Mouse (Mus musculus): ENCODE results near the gene Gm10591. TPM values are rescaled to one million over a fixed set of nuclear protein-coding genes. Genes with fewer than 3 reads are reported as not detected.

The Gm10591 gene
- not detected for polyA plus RNA-seq (2017; shearing (Covaris generic))

DNA sequence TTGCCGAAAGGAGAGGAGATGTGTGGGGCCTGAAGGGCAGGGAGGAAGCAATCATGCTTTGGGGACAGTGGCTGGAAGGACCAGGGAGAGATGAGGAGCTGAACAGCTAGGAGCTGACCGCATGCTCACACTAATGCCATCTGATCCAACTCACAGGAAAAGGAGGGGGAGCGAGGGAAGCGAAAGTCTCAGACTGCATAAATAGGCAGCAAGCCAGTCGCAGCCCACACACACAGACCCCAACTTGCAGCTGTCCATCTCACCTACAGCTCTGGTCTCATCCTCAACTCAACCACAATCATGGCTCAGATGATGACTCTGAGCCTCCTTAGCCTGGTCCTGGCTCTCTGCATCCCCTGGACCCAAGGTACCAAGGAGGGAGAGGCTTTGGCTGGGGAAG, at the start of gene Gm10591:
Gene Gm10591, plus strand, starts transcription at position 301 of the 400 bp plus-strand sequence.

DNA sequence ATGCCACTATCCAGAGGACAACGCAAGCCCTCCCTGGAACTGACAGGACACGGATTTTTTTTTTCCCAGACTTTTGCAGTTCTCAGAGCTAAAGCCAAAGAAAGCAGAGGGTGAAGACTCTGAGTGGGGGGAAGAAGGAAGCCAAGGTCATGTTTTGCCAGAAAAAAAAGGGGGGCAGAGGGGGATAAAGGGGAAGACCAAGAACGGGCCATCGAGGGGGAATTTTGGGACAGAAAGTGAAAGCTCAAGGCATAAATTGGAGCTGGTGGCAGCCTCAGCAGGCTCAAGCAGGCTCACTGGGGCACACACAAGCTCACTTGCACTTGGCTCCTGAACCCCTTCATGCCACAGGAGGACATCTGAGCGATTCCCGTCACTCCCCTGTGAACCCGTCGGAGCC, 17.4 kb downstream of the Gm10591 start, which contains the start of gene Gm2564:
Gene Gm2564, plus strand, starts transcription at position 301 of the 400 bp plus-strand sequence.

DNA sequence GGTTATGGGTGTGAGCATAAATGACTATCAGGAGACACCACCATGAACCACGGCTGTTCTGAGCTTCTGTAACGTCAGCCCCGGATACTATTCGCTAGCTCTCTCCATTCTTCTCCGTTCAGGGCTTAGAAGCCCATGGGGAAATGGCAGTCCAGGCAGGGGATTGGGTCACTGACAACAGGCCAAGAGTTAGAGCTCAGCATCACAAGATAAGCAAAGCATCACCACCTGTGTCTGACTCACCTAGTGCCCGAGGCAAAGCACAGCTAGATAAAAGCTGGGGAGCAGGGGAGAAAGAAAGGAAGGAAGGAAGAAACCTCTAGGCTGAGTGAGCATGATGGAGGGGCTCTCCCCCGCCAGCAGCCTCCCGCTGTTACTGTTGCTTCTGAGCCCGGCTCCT, 43.0 kb downstream of the Gm10591 start, which contains the start of gene Ccl27b:
Gene Ccl27b, plus strand, starts transcription at position 301 of the 400 bp plus-strand sequence.

DNA sequence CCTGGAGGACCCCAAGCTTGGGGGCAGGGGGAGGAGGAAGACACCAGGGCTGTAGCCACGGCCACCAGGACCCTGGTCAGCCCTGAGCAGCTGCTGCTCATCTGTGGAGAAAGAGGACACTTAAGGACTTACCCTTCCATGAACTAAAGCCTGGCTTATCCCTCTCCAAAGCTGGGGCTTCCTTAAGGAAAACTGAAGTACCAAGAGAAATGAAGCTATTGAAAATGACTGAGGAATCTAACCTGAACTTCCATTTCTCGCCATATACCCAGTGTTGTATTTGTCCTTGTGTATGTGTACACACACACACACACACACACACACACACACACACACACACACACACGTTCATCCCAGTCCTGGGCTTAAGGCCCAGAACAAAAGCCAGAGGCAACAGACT, 49.8 kb downstream of the Gm10591 start, which contains the start of gene Il11ra2:
Gene Il11ra2, minus strand, starts transcription at position 101 of the 400 bp plus-strand sequence.

Other genes with a start within 250 kb of the Gm10591 start
- not detected for gene Gm21586, start 172.8 kb upstream of the Gm10591 start, polyA plus RNA-seq (2017; shearing (Covaris generic))
- not detected for gene Gm2163, start 145.4 kb upstream of the Gm10591 start, polyA plus RNA-seq (2017; shearing (Covaris generic))
- not detected for gene Fam205a2, start 84.0 kb upstream of the Gm10591 start, polyA plus RNA-seq (2017; shearing (Covaris generic))
- not detected for gene Gm2564, start 17.5 kb downstream of the Gm10591 start, polyA plus RNA-seq (2017; shearing (Covaris generic))
- not detected for gene Ccl27b, start 43.1 kb downstream of the Gm10591 start, polyA plus RNA-seq (2017; shearing (Covaris generic))
- gene Il11ra2, start 49.7 kb downstream of the Gm10591 start, polyA plus RNA-seq (2017; shearing (Covaris generic)) = not detected
- not detected for gene 4930578G10Rik, start 123.3 kb downstream of the Gm10591 start, polyA plus RNA-seq (2017; shearing (Covaris generic))
- gene Ccl19, start 144.4 kb downstream of the Gm10591 start, polyA plus RNA-seq (2017; shearing (Covaris generic)) = not detected
- gene Ccl21a, start 161.8 kb downstream of the Gm10591 start, polyA plus RNA-seq (2017; shearing (Covaris generic)) = not detected
- not detected for gene Fam205a1, start 241.7 kb downstream of the Gm10591 start, polyA plus RNA-seq (2017; shearing (Covaris generic))
- gene Gm12394, start 244.6 kb downstream of the Gm10591 start, polyA plus RNA-seq (2017; shearing (Covaris generic)) = not detected

Measured in effector memory CD4-positive, alpha-beta T cell, adult 5 months (primary cell).